Mouse (Mus musculus) olfactory bulb, adult 2 months (tissue): ENCODE measurements around the gene Hp1bp3. TPM values are rescaled to one million over a fixed set of nuclear protein-coding genes. Genes with fewer than 3 reads are reported as not detected.

Experiments
- H3K27ac ChIP-seq: fragments of 200-500 bp; 2 replicates; pipeline ENCODE4 v1.5.1; 2012; ENCODE audit warnings: low read depth, low read length; ENCODE audit not compliant: insufficient read depth
- H3K4me1 ChIP-seq: fragments of 200-500 bp; 2 replicates; pipeline ENCODE4 v1.6.1; 2012; ENCODE audit warnings: low read length; ENCODE audit not compliant: control insufficient read depth, insufficient read depth
- H3K4me3 ChIP-seq: fragments of 200-500 bp; 2 replicates; pipeline ENCODE4 v1.5.1; 2012; ENCODE audit warnings: mild to moderate bottlenecking, low read depth, low read length, moderate library complexity; ENCODE audit not compliant: insufficient read depth
- CTCF ChIP-seq: fragments of 200-500 bp; IDR thresholded peaks from 2 replicates; pipeline ENCODE4 v1.5.1; 2012; ENCODE audit warnings: low read depth, mild to moderate bottlenecking, low read length, moderate library complexity; ENCODE audit not compliant: insufficient read depth
- POLR2A ChIP-seq: fragments of 200-500 bp; IDR thresholded peaks from 2 replicates; pipeline ENCODE4 v1.6.1; 2012; ENCODE audit warnings: mild to moderate bottlenecking, low read depth, low read length, moderate library complexity; ENCODE audit not compliant: insufficient read depth
- WGBS: fragments of 180-500 bp; shearing (Covaris S2); methylation state at CpG from one replicate; pipeline ENCODE4 v1.1.7; 2018; 5-methylcytosine and 5-hydroxymethylcytosine counted together
- polyA plus RNA-seq: library from polyadenylated mRNA; stranded (reverse); fragments of >200 nt; gene quantifications from 2 replicates; pipeline ENCODE4 v1.2.4, GENCODE M21; 2012; ENCODE audit warnings: low replicate concordance; ENCODE audit not compliant: missing spikeins, insufficient read depth, insufficient read length

Hp1bp3 gene
- polyA plus RNA-seq, 1 experiment = 298 TPM

- Histone ChIP-seq H3K4me1 (peaks cover 34% of the 10 kb centered on the region), H3K27ac (no peak overlapping the region), H3K4me3 (peak overlapping the region; percentile 41)
- WGBS = 1% methylated on average over 14 of the region's 14 CpGs
- TF ChIP-seq CTCF (no peak), POLR2A (no peak)
Observed at GRCm38 (mm10) chr4:138251819-138252218, 35.7 kb downstream of the Hp1bp3 start.

- Histone ChIP-seq H3K27ac (no peak overlapping the region), H3K4me1 (peaks cover 30% of the 10 kb centered on the region), H3K4me3 (peak overlapping the region; percentile 41)
- TF ChIP-seq CTCF (no peak), POLR2A (no peak)
- 46% methylated on average over 5 of the region's 5 CpGs for WGBS
Observed at GRCm38 (mm10) chr4:138252231-138252630, 36.1 kb downstream of the Hp1bp3 start.

- no peak overlapping the region for H3K4me3 ChIP-seq
- no peak for TF ChIP-seq POLR2A
- TF ChIP-seq CTCF = no peak
- no peak overlapping the region for H3K27ac ChIP-seq
- WGBS = 82% methylated on average over 22 of the region's 22 CpGs
- peaks cover 8% of the 10 kb centered on the region for H3K4me1 ChIP-seq
Observed at GRCm38 (mm10) chr4:138257116-138257687, 41.1 kb downstream of the Hp1bp3 start.

GRCm38 (mm10) chr4:138258663-138259062, 42.6 kb downstream of the Hp1bp3 start:
- H3K4me3 ChIP-seq = no peak overlapping the region
- H3K4me1 ChIP-seq = peaks cover 7% of the 10 kb centered on the region
- TF ChIP-seq CTCF (no peak), POLR2A (no peak)
- 81% methylated on average over 7 of the region's 7 CpGs for WGBS
- H3K27ac ChIP-seq = no peak overlapping the region

GRCm38 (mm10) chr4:138259482-138259881, 43.4 kb downstream of the Hp1bp3 start:
- 85% methylated on average over 5 of the region's 5 CpGs for WGBS
- Histone ChIP-seq H3K27ac (no peak overlapping the region), H3K4me3 (no peak overlapping the region), H3K4me1 (peaks cover 11% of the 10 kb centered on the region)
- TF ChIP-seq POLR2A (no peak), CTCF (no peak)

- Histone ChIP-seq H3K4me3 (peak overlapping the region; percentile 57), H3K27ac (no peak overlapping the region), H3K4me1 (peaks cover 12% of the 10 kb centered on the region)
- TF ChIP-seq POLR2A = no peak
- WGBS = 2% methylated on average over 73 of the region's 78 CpGs
Observed at GRCm38 (mm10) chr4:138261843-138262681, 46.0 kb downstream of the Hp1bp3 start.

GRCm38 (mm10) chr4:138267869-138268268, 51.8 kb downstream of the Hp1bp3 start:
- H3K4me3 ChIP-seq = no peak overlapping the region
- peaks cover 21% of the 10 kb centered on the region for H3K4me1 ChIP-seq
- H3K27ac ChIP-seq = no peak overlapping the region
- TF ChIP-seq POLR2A (no peak), CTCF (no peak)
- WGBS = 90% methylated on average over 10 of the region's 10 CpGs

- H3K4me3 ChIP-seq = no peak overlapping the region
- H3K4me1 ChIP-seq = peaks cover 15% of the 10 kb centered on the region
- 24% methylated on average over 14 of the region's 14 CpGs for WGBS
- peak overlapping the region; percentile 55 for H3K27ac ChIP-seq
- TF ChIP-seq POLR2A (no peak), CTCF (no peak)
Observed at GRCm38 (mm10) chr4:138272011-138272997, 56.2 kb downstream of the Hp1bp3 start.
